Mouse (Mus musculus): ENCODE results near the gene Atp6v0b.
A peak's percentile ranks its signal among the peaks of the same experiment; 100 is the strongest.

Atp6v0b gene

GRCm38 (mm10) chr4:117871787-117872186, 15.3 kb downstream of the Atp6v0b start:
- no peak for DNase-seq (ENCODE audit: low spot score)

- no peak for DNase-seq (ENCODE audit: low spot score)
Observed at GRCm38 (mm10) chr4:117870437-117870836, 16.7 kb downstream of the Atp6v0b start.

GRCm38 (mm10) chr4:117869317-117869716, 17.8 kb downstream of the Atp6v0b start:
- no peak for DNase-seq (ENCODE audit: low spot score)

GRCm38 (mm10) chr4:117867823-117868222, 19.3 kb downstream of the Atp6v0b start:
- DNase-seq (ENCODE audit: low spot score): peak; percentile 60

- DNase-seq (ENCODE audit: low spot score): no peak
Observed at GRCm38 (mm10) chr4:117867000-117867399, 20.1 kb downstream of the Atp6v0b start.

GRCm38 (mm10) chr4:117866083-117866482, 21.1 kb downstream of the Atp6v0b start:
- no peak for DNase-seq (ENCODE audit: low spot score)

- DNase-seq (ENCODE audit: low spot score): peak; percentile 73
Observed at GRCm38 (mm10) chr4:117862823-117863222, 24.3 kb downstream of the Atp6v0b start.

- no peak for DNase-seq (ENCODE audit: low spot score)
Observed at GRCm38 (mm10) chr4:117860570-117860969, 26.6 kb downstream of the Atp6v0b start.

GRCm38 (mm10) chr4:117858794-117859193, 28.3 kb downstream of the Atp6v0b start:
- peak; percentile 73 for DNase-seq (ENCODE audit: low spot score)

GRCm38 (mm10) chr4:117855146-117855545, 32.0 kb downstream of the Atp6v0b start:
- peak; percentile 64 for DNase-seq (ENCODE audit: low spot score)

GRCm38 (mm10) chr4:117852152-117852868, 34.8 kb downstream of the Atp6v0b start:
- no peak for DNase-seq (ENCODE audit: low spot score)

GRCm38 (mm10) chr4:117850871-117851270, 36.3 kb downstream of the Atp6v0b start:
- no peak for DNase-seq (ENCODE audit: low spot score)

- DNase-seq (ENCODE audit: low spot score): no peak
Observed at GRCm38 (mm10) chr4:117850176-117850575, 37.0 kb downstream of the Atp6v0b start.

GRCm38 (mm10) chr4:117849506-117849905, 37.6 kb downstream of the Atp6v0b start:
- DNase-seq (ENCODE audit: low spot score): no peak

- DNase-seq (ENCODE audit: low spot score): no peak
Observed at GRCm38 (mm10) chr4:117849063-117849462, 38.1 kb downstream of the Atp6v0b start.

GRCm38 (mm10) chr4:117847011-117847410, 40.1 kb downstream of the Atp6v0b start:
- DNase-seq (ENCODE audit: low spot score): no peak

- DNase-seq (ENCODE audit: low spot score): no peak
Observed at GRCm38 (mm10) chr4:117846261-117846660, 40.9 kb downstream of the Atp6v0b start.

- no peak for DNase-seq (ENCODE audit: low spot score)
Observed at GRCm38 (mm10) chr4:117845316-117845715, 41.8 kb downstream of the Atp6v0b start.

GRCm38 (mm10) chr4:117844467-117844866, 42.7 kb downstream of the Atp6v0b start:
- no peak for DNase-seq (ENCODE audit: low spot score)

GRCm38 (mm10) chr4:117843101-117843500, 44.0 kb downstream of the Atp6v0b start:
- DNase-seq (ENCODE audit: low spot score): no peak

GRCm38 (mm10) chr4:117841566-117841965, 45.6 kb downstream of the Atp6v0b start:
- DNase-seq (ENCODE audit: low spot score): no peak

- DNase-seq (ENCODE audit: low spot score): no peak
Observed at GRCm38 (mm10) chr4:117840821-117841220, 46.3 kb downstream of the Atp6v0b start.

- no peak for DNase-seq (ENCODE audit: low spot score)
Observed at GRCm38 (mm10) chr4:117839366-117839765, 47.8 kb downstream of the Atp6v0b start.

GRCm38 (mm10) chr4:117837271-117837670, 49.9 kb downstream of the Atp6v0b start:
- no peak for DNase-seq (ENCODE audit: low spot score)
